Mouse (Mus musculus): ENCODE data around the gene AI413582. TPM values are rescaled to one million over a fixed set of nuclear protein-coding genes. Genes with fewer than 3 reads are reported as not detected.
A peak's percentile ranks its signal among the peaks of the same experiment; 100 is the strongest.

AI413582 gene
- total RNA-seq, 1 experiment from 2014 or later: 26.1 TPM

DNA sequence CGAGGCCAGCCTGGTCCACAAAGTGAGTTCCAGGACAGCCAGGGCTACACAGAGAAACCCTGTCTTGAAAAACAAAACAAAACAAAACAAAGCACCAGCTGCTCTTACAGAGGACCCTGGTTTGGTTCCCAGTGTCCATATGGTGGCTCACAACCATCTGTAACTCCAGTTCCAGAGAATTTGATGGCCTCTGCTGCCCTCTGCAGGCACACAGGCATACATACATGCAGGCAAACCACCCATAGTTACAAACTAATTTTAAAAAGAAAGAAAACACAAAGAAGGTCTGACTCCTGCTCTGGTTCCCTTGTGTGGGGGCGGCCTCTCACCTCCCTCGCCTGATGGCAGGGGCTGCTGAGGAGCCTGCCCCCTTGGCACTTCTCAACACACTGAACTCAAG lies 32.2 kb downstream of the AI413582 start:
- ATAC-seq (ENCODE audit: extremely low read depth, insufficient number of reproducible peaks, low FRiP score, poor library complexity, severe bottlenecking): no peak

- no peak for ATAC-seq (ENCODE audit: extremely low read depth, insufficient number of reproducible peaks, low FRiP score, poor library complexity, severe bottlenecking)
Observed at GRCm38 (mm10) chr17:27532095-27532494, 33.5 kb downstream of the AI413582 start.

- no peak for ATAC-seq (ENCODE audit: extremely low read depth, insufficient number of reproducible peaks, low FRiP score, poor library complexity, severe bottlenecking)
Observed at GRCm38 (mm10) chr17:27528767-27529166, 36.8 kb downstream of the AI413582 start.

- no peak for ATAC-seq (ENCODE audit: extremely low read depth, insufficient number of reproducible peaks, low FRiP score, poor library complexity, severe bottlenecking)
Observed at GRCm38 (mm10) chr17:27528030-27528429, 37.5 kb downstream of the AI413582 start.

DNA sequence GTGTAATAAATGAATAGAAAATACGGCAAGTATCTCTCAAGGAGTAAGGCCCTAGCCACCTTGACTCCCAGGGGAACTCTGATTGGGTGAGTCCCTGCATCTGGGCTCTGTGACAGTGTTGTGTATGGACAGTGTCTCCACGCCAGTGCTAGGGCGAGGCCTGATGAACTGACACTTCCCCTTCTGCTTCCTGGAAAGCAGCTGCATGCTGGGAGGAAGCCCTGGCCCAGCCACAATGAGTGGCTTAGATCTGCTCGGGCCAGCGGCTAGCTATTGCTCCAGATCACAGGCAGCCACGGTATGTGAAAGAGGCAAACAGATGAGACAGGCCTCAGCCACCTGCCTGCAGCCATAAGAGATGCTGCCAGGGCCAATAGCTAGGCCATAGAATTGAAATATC lies 38.4 kb downstream of the AI413582 start:
- peak; percentile 69 for ATAC-seq (ENCODE audit: extremely low read depth, insufficient number of reproducible peaks, low FRiP score, poor library complexity, severe bottlenecking)

- ATAC-seq (ENCODE audit: extremely low read depth, insufficient number of reproducible peaks, low FRiP score, poor library complexity, severe bottlenecking): no peak
Observed at GRCm38 (mm10) chr17:27523121-27523520, 42.4 kb downstream of the AI413582 start.

- ATAC-seq (ENCODE audit: extremely low read depth, insufficient number of reproducible peaks, low FRiP score, poor library complexity, severe bottlenecking): no peak
Observed at GRCm38 (mm10) chr17:27521303-27521702, 44.3 kb downstream of the AI413582 start, which contains the start of gene Grm4. Gene Grm4, minus strand, starts transcription at chr17:27521403.

DNA sequence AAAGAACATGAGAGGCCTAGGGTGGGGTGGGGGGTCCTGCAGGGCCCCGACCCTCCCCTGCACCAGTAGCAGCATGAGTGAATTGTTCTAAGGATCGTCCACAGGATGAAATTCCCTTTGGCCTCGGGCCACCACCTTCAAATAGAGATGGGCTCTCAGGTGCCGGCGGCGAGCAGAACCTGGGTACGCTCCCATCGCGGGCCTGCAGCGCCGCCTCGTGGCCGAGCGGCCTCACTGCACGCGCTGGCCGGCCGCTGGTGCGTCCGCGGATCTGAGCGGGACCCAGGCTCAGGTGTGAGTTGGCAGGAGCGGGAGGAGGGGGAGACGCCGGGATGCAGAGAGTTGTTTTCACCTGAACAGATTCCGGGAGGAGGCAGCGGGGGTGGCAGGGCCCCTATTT lies 45.0 kb downstream of the AI413582 start:
- ATAC-seq (ENCODE audit: extremely low read depth, insufficient number of reproducible peaks, low FRiP score, poor library complexity, severe bottlenecking): no peak

DNA sequence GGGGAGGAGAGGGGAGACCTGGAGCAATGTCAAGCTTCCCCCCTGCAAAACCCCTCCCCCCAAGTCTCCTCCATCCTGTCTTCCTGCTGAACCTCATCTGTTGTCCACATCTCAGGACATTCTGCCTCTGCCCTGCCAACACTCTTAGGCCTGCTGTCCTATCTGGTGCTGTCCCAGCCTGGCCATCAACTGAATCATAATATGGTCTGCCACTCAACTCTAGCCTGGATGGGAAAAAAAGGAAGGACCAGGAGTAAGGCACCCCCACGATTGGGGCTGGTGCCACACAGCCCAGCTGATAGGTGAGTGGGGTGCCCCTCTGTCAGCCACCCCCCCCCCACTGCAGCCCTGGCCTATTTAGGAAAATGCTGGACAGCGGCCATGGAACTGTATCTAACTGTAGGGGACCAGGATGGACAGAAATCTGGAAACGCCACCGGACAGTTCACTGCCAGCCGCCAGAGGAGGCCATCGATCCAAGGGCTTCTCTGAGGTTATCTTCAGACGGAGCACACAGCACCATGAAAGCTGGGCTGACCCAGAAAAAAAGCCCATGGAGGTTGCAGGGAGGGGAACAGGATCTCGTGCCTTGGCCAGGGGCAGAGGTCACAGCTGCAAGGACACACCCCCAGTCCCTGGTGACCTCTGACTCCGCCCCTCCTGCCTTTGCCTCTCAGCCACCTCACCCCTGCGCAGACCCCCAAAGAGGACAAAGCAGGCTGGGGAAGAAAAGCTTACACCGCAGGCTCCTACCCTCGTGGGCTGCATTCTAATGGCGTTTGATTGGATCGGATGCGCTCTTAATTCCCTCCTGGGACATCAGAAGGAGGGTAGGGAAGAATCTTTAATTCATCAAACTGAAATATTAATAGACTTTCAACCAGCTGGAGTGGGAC lies 46.6 kb downstream of the AI413582 start:
- no peak for ATAC-seq (ENCODE audit: extremely low read depth, insufficient number of reproducible peaks, low FRiP score, poor library complexity, severe bottlenecking)

GRCm38 (mm10) chr17:27518296-27518695 lies 47.3 kb downstream of the AI413582 start:
- ATAC-seq (ENCODE audit: extremely low read depth, insufficient number of reproducible peaks, low FRiP score, poor library complexity, severe bottlenecking): no peak

GRCm38 (mm10) chr17:27513916-27514762 lies 51.4 kb downstream of the AI413582 start:
- no peak for ATAC-seq (ENCODE audit: extremely low read depth, insufficient number of reproducible peaks, low FRiP score, poor library complexity, severe bottlenecking)

Other genes with a start within 250 kb of the AI413582 start
- not detected in 2 replicates for gene Grm4, start 44.4 kb downstream of the AI413582 start, total RNA-seq (2017)
- gene Hmga1, start 9.3 kb downstream of the AI413582 start, total RNA-seq (2017): 29.8 and 34.0 TPM in 2 replicates
- gene Nudt3, start 57.7 kb upstream of the AI413582 start, total RNA-seq (2017): 81.1 and 84.1 TPM in 2 replicates
- 39.0 TPM in 1 of 2 replicates, not detected in the other for gene RPS10-NUDT3, start 69.5 kb upstream of the AI413582 start, total RNA-seq (2017)
- gene Rps10, start 70.9 kb upstream of the AI413582 start, total RNA-seq (2017): 1,097 and 1,122 TPM in 2 replicates
- 9.3 and 11.2 TPM in 2 replicates for gene Pacsin1, start 89.8 kb upstream of the AI413582 start, total RNA-seq (2017)
- gene Spdef, start 163.2 kb upstream of the AI413582 start, total RNA-seq (2017): not detected in 2 replicates